Mouse (Mus musculus): ENCODE measurements around the gene Coro1c. TPM values are rescaled to one million over a fixed set of nuclear protein-coding genes. Genes with fewer than 3 reads are reported as not detected.

Gene Coro1c
- polyA plus RNA-seq, 1 experiment from 2014 or later = 72.7 TPM

GRCm38 (mm10) chr5:113921310-113922166 lies 13.0 kb upstream of the Coro1c start:
- no peak overlapping the region for H3K27ac ChIP-seq
- H3K9me3 ChIP-seq (replicated peaks) = no peaks in the 10 kb centered on the region
- WGBS = 36% methylated on average over 6 of the region's 6 CpGs
- H3K9ac ChIP-seq = no peak overlapping the region
- ATAC-seq (replicated peaks; ENCODE audit: insufficient number of reproducible peaks, insufficient read depth, low FRiP score, low read depth) = no peak
- peaks cover 17% of the 10 kb centered on the region for H3K4me1 ChIP-seq (replicated peaks)
- H3K4me2 ChIP-seq = no peak overlapping the region
- H3K27me3 ChIP-seq = no peaks in the 10 kb centered on the region
- no peaks in the 10 kb centered on the region for H3K36me3 ChIP-seq
- no peak overlapping the region for H3K4me3 ChIP-seq

- peaks cover 14% of the 10 kb centered on the region for H3K4me1 ChIP-seq (replicated peaks)
- no peak for ATAC-seq (replicated peaks; ENCODE audit: insufficient number of reproducible peaks, insufficient read depth, low FRiP score, low read depth)
- no peak overlapping the region for H3K4me3 ChIP-seq
- no peak overlapping the region for H3K9ac ChIP-seq
- WGBS = 73% methylated on average over 7 of the region's 7 CpGs
- no peaks in the 10 kb centered on the region for H3K36me3 ChIP-seq
- H3K27ac ChIP-seq = no peak overlapping the region; the same call in 1 of the 2 replicates
- no peaks in the 10 kb centered on the region for H3K27me3 ChIP-seq
- no peak overlapping the region for H3K4me2 ChIP-seq
- no peaks in the 10 kb centered on the region for H3K9me3 ChIP-seq (replicated peaks)
Observed at GRCm38 (mm10) chr5:113919060-113919459, 10.5 kb upstream of the Coro1c start.

GRCm38 (mm10) chr5:113918654-113919053 lies 10.1 kb upstream of the Coro1c start:
- H3K9ac ChIP-seq = no peak overlapping the region
- peaks cover 14% of the 10 kb centered on the region for H3K4me1 ChIP-seq (replicated peaks)
- H3K27ac ChIP-seq = peak overlapping the region; percentile 8; the same call in 1 of the 2 replicates
- H3K9me3 ChIP-seq (replicated peaks) = no peaks in the 10 kb centered on the region
- 46% methylated on average over 9 of the region's 9 CpGs for WGBS
- no peak overlapping the region for H3K4me2 ChIP-seq
- no peaks in the 10 kb centered on the region for H3K36me3 ChIP-seq
- H3K27me3 ChIP-seq = no peaks in the 10 kb centered on the region
- H3K4me3 ChIP-seq = no peak overlapping the region
- ATAC-seq (replicated peaks; ENCODE audit: insufficient number of reproducible peaks, insufficient read depth, low FRiP score, low read depth) = 0 out of 2 replicates have a peak, but pooled peaks have one; percentile 49

- 70% methylated on average over 6 of the region's 6 CpGs for WGBS
- H3K36me3 ChIP-seq = no peaks in the 10 kb centered on the region
- H3K9ac ChIP-seq = no peak overlapping the region
- H3K4me2 ChIP-seq = no peak overlapping the region
- no peaks in the 10 kb centered on the region for H3K27me3 ChIP-seq
- no peak for ATAC-seq (replicated peaks; ENCODE audit: insufficient number of reproducible peaks, insufficient read depth, low FRiP score, low read depth)
- H3K9me3 ChIP-seq (replicated peaks) = no peaks in the 10 kb centered on the region
- peaks cover 30% of the 10 kb centered on the region for H3K4me1 ChIP-seq (replicated peaks)
- no peak overlapping the region for H3K27ac ChIP-seq
- H3K4me3 ChIP-seq = no peak overlapping the region
Observed at GRCm38 (mm10) chr5:113910705-113911104, 2.1 kb upstream of the Coro1c start.

DNA sequence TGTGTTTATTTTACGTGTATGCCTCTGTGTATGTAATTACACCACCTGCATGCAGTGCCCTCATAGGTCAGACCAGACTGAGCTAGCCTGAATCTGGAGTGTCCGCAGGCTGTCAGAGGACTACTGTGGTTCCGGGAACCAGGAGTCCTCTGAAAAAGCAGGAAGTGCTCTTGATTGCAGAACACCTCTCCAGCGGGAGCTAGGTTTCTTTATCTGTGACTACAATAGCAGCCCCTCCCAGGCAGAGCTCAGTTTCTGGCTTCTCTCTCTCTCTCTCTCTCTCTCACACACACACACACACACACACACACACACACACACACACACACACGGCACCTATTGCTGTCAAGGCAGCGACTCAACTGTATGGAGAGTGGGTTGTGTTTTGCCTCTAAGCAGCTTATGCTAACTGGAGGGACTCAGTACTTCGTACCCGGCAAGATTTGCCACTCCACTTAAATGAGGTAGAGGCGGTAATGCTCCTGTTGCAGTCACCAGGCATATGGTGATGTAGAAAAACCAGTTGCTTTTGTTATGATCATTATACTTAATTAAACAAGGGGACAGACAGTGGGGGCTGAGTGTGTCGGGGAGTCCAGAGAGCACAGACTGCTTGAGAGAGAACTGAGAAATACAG lies 1.6 kb upstream of the Coro1c start:
- Histone ChIP-seq H3K4me1 (replicated peaks) (peaks cover 35% of the 10 kb centered on the region), H3K4me2 (peak overlapping the region; percentile 20; the same call in 1 of the 2 replicates)
- WGBS = 27% methylated on average over 10 of the region's 10 CpGs

GRCm38 (mm10) chr5:113907786-113908567 lies 581 bp downstream of the Coro1c start:
- no peaks in the 10 kb centered on the region for H3K27me3 ChIP-seq
- no peaks in the 10 kb centered on the region for H3K9me3 ChIP-seq (replicated peaks)
- H3K36me3 ChIP-seq = no peaks in the 10 kb centered on the region
- peak overlapping the region; percentile 80 for H3K4me2 ChIP-seq
- H3K9ac ChIP-seq = peak overlapping the region; percentile 94
- peak overlapping the region; percentile 92 for H3K4me3 ChIP-seq
- under 1% methylated on average over 60 of the region's 69 CpGs for WGBS
- peak overlapping the region; percentile 97 for H3K27ac ChIP-seq
- peaks cover 48% of the 10 kb centered on the region for H3K4me1 ChIP-seq (replicated peaks)
- peak; percentile 68 for ATAC-seq (replicated peaks; ENCODE audit: insufficient number of reproducible peaks, insufficient read depth, low FRiP score, low read depth)

More for the DNA sequence above, 1.6 kb upstream of the Coro1c start:
- Histone ChIP-seq H3K36me3 (no peaks in the 10 kb centered on the region), H3K9me3 (replicated peaks) (no peaks in the 10 kb centered on the region), H3K27ac (0 out of 2 replicates have a peak overlapping the region, but pooled peaks have one; percentile 21), H3K9ac (0 out of 2 replicates have a peak overlapping the region, but pooled peaks have one; percentile 1), H3K27me3 (no peaks in the 10 kb centered on the region), H3K4me3 (no peak overlapping the region)
- ATAC-seq (replicated peaks; ENCODE audit: insufficient number of reproducible peaks, insufficient read depth, low FRiP score, low read depth) = no peak

- H3K9me3 ChIP-seq (replicated peaks) = no peaks in the 10 kb centered on the region
- peak overlapping the region; percentile 92 for H3K4me3 ChIP-seq
- no peaks in the 10 kb centered on the region for H3K36me3 ChIP-seq
- no peaks in the 10 kb centered on the region for H3K27me3 ChIP-seq
- H3K4me1 ChIP-seq (replicated peaks) = peaks cover 57% of the 10 kb centered on the region
- peak overlapping the region; percentile 80 for H3K4me2 ChIP-seq
- H3K27ac ChIP-seq = peak overlapping the region; percentile 97
- no peak for ATAC-seq (replicated peaks; ENCODE audit: insufficient number of reproducible peaks, insufficient read depth, low FRiP score, low read depth)
- 9% methylated on average over 17 of the region's 17 CpGs for WGBS
- H3K9ac ChIP-seq = peak overlapping the region; percentile 94
Observed at GRCm38 (mm10) chr5:113906958-113907735, 1.4 kb downstream of the Coro1c start.

DNA sequence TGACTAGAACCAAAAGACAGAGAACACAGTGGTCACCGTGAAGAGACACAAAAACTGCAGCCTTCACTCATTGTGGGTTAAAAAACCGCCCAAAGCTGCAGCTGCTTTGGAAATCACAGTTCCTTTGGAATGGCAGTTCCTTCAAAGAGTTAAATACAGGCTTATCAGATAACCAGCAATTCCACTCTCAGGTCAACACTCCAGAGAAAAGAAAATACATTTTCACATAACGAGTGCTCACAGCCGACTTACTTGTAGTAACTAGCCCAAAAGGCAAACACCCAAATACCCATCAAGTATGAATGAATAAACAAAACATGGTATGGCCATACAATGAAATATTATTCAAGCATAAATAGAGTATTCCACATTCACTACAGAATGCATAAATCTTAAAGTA lies 3.6 kb downstream of the Coro1c start:
- ATAC-seq (replicated peaks; ENCODE audit: insufficient number of reproducible peaks, insufficient read depth, low FRiP score, low read depth) = no peak
- H3K27me3 ChIP-seq = no peaks in the 10 kb centered on the region
- H3K9ac ChIP-seq = no peak overlapping the region
- 21% methylated on average over 4 of the region's 4 CpGs for WGBS
- no peak overlapping the region for H3K27ac ChIP-seq
- H3K4me3 ChIP-seq = no peak overlapping the region
- H3K4me1 ChIP-seq (replicated peaks) = peaks cover 73% of the 10 kb centered on the region
- H3K4me2 ChIP-seq = no peak overlapping the region
- H3K36me3 ChIP-seq = no peaks in the 10 kb centered on the region
- H3K9me3 ChIP-seq (replicated peaks) = no peaks in the 10 kb centered on the region

- no peak overlapping the region for H3K27ac ChIP-seq
- no peak overlapping the region for H3K9ac ChIP-seq
- WGBS = 54% methylated on average over 5 of the region's 5 CpGs
- H3K4me2 ChIP-seq = no peak overlapping the region
- H3K27me3 ChIP-seq = no peaks in the 10 kb centered on the region
- no peaks in the 10 kb centered on the region for H3K9me3 ChIP-seq (replicated peaks)
- ATAC-seq (replicated peaks; ENCODE audit: insufficient number of reproducible peaks, insufficient read depth, low FRiP score, low read depth) = no peak
- peaks cover 81% of the 10 kb centered on the region for H3K4me1 ChIP-seq (replicated peaks)
- no peaks in the 10 kb centered on the region for H3K36me3 ChIP-seq
- H3K4me3 ChIP-seq = no peak overlapping the region
Observed at GRCm38 (mm10) chr5:113902983-113903382, 5.6 kb downstream of the Coro1c start.

GRCm38 (mm10) chr5:113902017-113902416 lies 6.5 kb downstream of the Coro1c start:
- no peak for ATAC-seq (replicated peaks; ENCODE audit: insufficient number of reproducible peaks, insufficient read depth, low FRiP score, low read depth)
- Histone ChIP-seq H3K27ac (peak overlapping the region; percentile 78), H3K4me1 (replicated peaks) (peaks cover 83% of the 10 kb centered on the region), H3K36me3 (no peaks in the 10 kb centered on the region), H3K4me2 (peak overlapping the region; percentile 45; the same call in 1 of the 2 replicates), H3K27me3 (no peaks in the 10 kb centered on the region), H3K4me3 (no peak overlapping the region), H3K9ac (no peak overlapping the region; the same call in 1 of the 2 replicates), H3K9me3 (replicated peaks) (no peaks in the 10 kb centered on the region)
- 43% methylated on average over 6 of the region's 6 CpGs for whole genome bisulfite sequencing

Data from heart, embryonic 15.5 days (tissue).